Mouse (Mus musculus): ENCODE results near the gene Srl. TPM values are rescaled to one million over a fixed set of nuclear protein-coding genes. Genes with fewer than 3 reads are reported as not detected.

Srl gene
- total and polyA plus RNA-seq, 2 experiments from 2014 or later = 419 to 910 TPM

DNA sequence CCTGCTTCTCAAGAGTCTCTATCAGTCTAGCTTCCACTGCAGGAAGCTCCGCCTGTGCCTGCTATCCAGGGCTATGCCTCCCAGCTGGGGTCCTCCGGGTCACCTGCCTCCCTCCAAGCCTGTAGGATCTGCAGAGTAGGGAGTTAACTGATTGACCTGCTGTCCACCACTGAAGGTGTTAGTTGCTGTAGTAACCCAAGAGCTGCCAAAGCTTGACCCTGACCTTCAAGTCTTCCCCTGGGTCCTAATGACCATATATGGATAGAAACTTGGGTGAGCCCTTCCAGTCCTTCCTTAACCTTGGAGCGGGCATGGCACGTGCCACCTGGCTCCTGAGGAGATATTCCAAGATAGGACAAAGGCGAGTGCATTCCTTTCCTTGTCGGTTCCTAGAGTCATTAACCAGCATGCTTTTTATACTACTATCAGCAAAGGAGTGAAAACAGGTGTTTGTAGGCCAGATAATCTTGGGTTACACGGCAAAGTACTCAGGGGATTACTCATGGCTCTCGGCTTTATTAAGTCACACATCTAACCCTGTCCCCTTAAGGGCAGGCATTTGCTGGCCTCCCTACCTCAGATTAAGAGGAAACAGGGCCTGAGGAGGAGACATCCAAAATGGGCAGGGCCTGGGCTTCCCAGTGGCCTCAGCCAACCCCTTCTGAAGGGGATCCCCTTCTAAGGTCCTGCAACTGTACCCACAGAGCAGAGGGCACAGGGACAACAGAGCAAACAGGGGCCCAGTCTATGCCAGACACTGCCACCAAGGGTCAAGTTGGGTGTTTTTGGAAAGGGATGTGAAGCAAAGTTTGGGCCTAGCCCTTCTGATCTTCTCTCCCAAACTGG lies 43.6 kb downstream of the Srl start:
- TF ChIP-seq CTCF (IDR thresholded peaks at IDR 0.05; ENCODE audit: low read depth) (no peak), EP300 (IDR thresholded peaks at IDR 0.05; ENCODE audit: low read depth) (peak; percentile 63; the same call in 1 of the 2 replicates)
- DNase-seq (ENCODE audit: low spot score) = peak; percentile 61
- 32% methylated on average over 8 of the region's 8 CpGs for WGBS
- peak; percentile 53 for ATAC-seq (ENCODE audit: insufficient read depth, low read depth)
- H3K4me2 ChIP-seq (ENCODE audit: low read depth, low read length) = peak overlapping the region; percentile 2; the same call in 1 of the 2 replicates
- no peak overlapping the region for H3K4me3 ChIP-seq (ENCODE audit: low read depth, low read length)
- H3K9ac ChIP-seq (replicated peaks; ENCODE audit: low read depth, low read length) = peak overlapping the region; percentile 26; the same call in 1 of the 2 replicates
- H3K27me3 ChIP-seq (ENCODE audit: control insufficient read depth, insufficient read depth, low read length) = no peaks in the 10 kb centered on the region
- peaks cover 41% of the 10 kb centered on the region for H3K4me1 ChIP-seq (ENCODE audit: control insufficient read depth, insufficient read depth)
- peak overlapping the region; percentile 94 for H3K27ac ChIP-seq (ENCODE audit: low read depth)
- H3K36me3 ChIP-seq (replicated peaks; ENCODE audit: control insufficient read depth, insufficient read depth, low read length) = peaks cover 25% of the 10 kb centered on the region
- no peaks in the 10 kb centered on the region for H3K9me3 ChIP-seq (replicated peaks; ENCODE audit: control insufficient read depth, low read length)

DNA sequence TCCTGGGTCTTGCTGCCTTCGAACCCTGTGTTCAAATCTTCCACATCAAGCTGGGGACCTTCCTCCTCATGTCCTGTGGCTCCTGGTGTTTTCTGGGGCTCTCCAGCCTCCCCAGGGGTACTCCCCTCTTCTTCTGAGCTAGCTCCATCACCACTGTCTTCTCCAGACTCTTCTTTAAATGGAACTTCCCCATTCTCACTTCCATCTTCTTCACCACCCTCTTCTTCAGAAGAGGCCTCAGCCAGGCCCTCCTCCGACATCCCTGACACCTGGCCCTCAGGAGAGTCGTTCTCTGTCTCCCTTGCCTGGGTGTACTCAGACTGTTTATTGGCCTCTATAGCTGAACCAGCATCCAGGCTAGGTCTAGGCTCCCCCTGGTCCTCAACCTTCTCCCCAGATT lies 45.1 kb downstream of the Srl start:
- no peaks in the 10 kb centered on the region for H3K27me3 ChIP-seq (ENCODE audit: control insufficient read depth, insufficient read depth, low read length)
- peaks cover 32% of the 10 kb centered on the region for H3K4me1 ChIP-seq (ENCODE audit: control insufficient read depth, insufficient read depth)
- H3K36me3 ChIP-seq (replicated peaks; ENCODE audit: control insufficient read depth, insufficient read depth, low read length) = peaks cover 40% of the 10 kb centered on the region
- ATAC-seq (ENCODE audit: insufficient read depth, low read depth) = no peak
- TF ChIP-seq EP300 (IDR thresholded peaks at IDR 0.05; ENCODE audit: low read depth) (no peak), CTCF (IDR thresholded peaks at IDR 0.05; ENCODE audit: low read depth) (no peak)
- peak overlapping the region; percentile 94 for H3K27ac ChIP-seq (ENCODE audit: low read depth)
- no peak for DNase-seq (ENCODE audit: low spot score)
- WGBS = 85% methylated on average over 3 of the region's 3 CpGs
- H3K4me3 ChIP-seq (ENCODE audit: low read depth, low read length) = no peak overlapping the region
- no peak overlapping the region for H3K9ac ChIP-seq (replicated peaks; ENCODE audit: low read depth, low read length)
- H3K9me3 ChIP-seq (replicated peaks; ENCODE audit: control insufficient read depth, low read length) = no peaks in the 10 kb centered on the region
- H3K4me2 ChIP-seq (ENCODE audit: low read depth, low read length) = no peak overlapping the region

DNA sequence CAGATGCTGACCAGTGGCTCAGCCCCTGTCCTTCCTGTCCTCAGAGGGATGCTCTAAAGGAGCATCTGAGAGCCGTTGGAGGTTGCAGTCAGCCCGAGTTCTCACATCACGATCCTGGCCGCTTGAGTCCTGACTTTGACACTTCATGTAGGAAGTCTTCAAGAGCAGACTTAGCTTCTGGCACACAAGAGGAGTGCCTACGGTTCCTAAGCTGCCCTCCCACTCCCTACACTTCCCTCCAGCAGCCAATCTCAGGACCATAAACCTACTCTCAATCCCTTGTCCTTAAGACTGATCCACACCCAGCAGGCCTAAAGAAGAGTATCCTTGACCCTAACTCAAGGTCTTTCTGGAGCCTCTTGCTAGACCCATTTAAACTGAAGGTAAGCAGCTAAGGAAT lies 45.8 kb downstream of the Srl start:
- no peak for TF ChIP-seq CTCF (IDR thresholded peaks at IDR 0.05; ENCODE audit: low read depth)
- no peak for TF ChIP-seq EP300 (IDR thresholded peaks at IDR 0.05; ENCODE audit: low read depth)
- ATAC-seq (ENCODE audit: insufficient read depth, low read depth) (no peak), DNase-seq (ENCODE audit: low spot score) (no peak)
- 62% methylated on average over 5 of the region's 5 CpGs for WGBS
- peak overlapping the region; percentile 94; the same call in 1 of the 2 replicates for H3K27ac ChIP-seq (ENCODE audit: low read depth)
- no peaks in the 10 kb centered on the region for H3K9me3 ChIP-seq (replicated peaks; ENCODE audit: control insufficient read depth, low read length)
- H3K4me1 ChIP-seq (ENCODE audit: control insufficient read depth, insufficient read depth) = peaks cover 28% of the 10 kb centered on the region
- no peak overlapping the region for H3K4me3 ChIP-seq (ENCODE audit: low read depth, low read length)
- H3K27me3 ChIP-seq (ENCODE audit: control insufficient read depth, insufficient read depth, low read length) = no peaks in the 10 kb centered on the region
- H3K36me3 ChIP-seq (replicated peaks; ENCODE audit: control insufficient read depth, insufficient read depth, low read length) = peaks cover 43% of the 10 kb centered on the region
- no peak overlapping the region for H3K9ac ChIP-seq (replicated peaks; ENCODE audit: low read depth, low read length)
- H3K4me2 ChIP-seq (ENCODE audit: low read depth, low read length) = no peak overlapping the region

DNA sequence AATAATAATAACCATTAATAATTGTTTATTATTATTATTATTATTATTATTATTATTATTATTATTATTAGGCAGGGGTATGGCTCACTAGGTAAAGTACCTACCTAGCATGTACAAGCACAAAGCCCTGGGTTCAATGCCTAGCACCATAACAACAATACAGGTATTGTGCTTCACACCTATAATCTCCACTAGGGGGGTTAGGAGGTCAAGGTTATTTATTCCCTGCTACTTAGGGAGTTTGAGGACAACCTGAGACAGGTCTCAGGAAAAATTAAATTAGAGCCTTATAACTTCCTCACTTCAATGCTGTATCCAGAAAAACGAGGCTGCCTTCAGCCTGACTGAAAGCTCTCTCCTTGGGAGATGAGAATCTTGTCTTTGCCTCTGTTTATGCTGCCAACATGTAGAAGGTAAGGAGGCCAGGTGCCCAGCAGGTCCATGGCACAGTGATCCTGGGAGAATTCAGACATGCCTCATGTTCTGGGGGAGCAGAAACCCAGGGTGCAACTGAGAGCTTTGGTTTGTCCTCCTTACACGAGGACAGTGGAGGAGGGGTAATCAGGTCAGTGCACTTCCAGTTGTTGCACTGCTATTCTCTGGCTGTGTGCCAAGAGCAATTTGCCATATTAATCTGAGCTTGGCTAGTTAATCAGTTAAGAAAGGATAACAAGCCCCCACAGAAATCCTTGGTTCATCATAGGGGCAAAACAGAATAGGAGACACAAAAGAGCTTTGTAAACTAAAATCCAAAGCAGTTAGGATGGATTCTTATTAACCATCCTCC lies 48.6 kb downstream of the Srl start:
- H3K36me3 ChIP-seq (replicated peaks; ENCODE audit: control insufficient read depth, insufficient read depth, low read length) = peaks cover 62% of the 10 kb centered on the region
- H3K27me3 ChIP-seq (ENCODE audit: control insufficient read depth, insufficient read depth, low read length) = no peaks in the 10 kb centered on the region
- no peak overlapping the region for H3K4me3 ChIP-seq (ENCODE audit: low read depth, low read length)
- ATAC-seq (ENCODE audit: insufficient read depth, low read depth) (no peak), DNase-seq (ENCODE audit: low spot score) (no peak)
- peaks cover 8% of the 10 kb centered on the region; the same call in 1 of the 2 replicates for H3K4me1 ChIP-seq (ENCODE audit: control insufficient read depth, insufficient read depth)
- H3K4me2 ChIP-seq (ENCODE audit: low read depth, low read length) = no peak overlapping the region
- 37% methylated on average over 2 of the region's 2 CpGs for WGBS
- no peaks in the 10 kb centered on the region for H3K9me3 ChIP-seq (replicated peaks; ENCODE audit: control insufficient read depth, low read length)
- TF ChIP-seq CTCF (IDR thresholded peaks at IDR 0.05; ENCODE audit: low read depth) (no peak), EP300 (IDR thresholded peaks at IDR 0.05; ENCODE audit: low read depth) (no peak)
- H3K9ac ChIP-seq (replicated peaks; ENCODE audit: low read depth, low read length) = no peak overlapping the region
- peak overlapping the region; percentile 39; the same call in 1 of the 2 replicates for H3K27ac ChIP-seq (ENCODE audit: low read depth)

DNA sequence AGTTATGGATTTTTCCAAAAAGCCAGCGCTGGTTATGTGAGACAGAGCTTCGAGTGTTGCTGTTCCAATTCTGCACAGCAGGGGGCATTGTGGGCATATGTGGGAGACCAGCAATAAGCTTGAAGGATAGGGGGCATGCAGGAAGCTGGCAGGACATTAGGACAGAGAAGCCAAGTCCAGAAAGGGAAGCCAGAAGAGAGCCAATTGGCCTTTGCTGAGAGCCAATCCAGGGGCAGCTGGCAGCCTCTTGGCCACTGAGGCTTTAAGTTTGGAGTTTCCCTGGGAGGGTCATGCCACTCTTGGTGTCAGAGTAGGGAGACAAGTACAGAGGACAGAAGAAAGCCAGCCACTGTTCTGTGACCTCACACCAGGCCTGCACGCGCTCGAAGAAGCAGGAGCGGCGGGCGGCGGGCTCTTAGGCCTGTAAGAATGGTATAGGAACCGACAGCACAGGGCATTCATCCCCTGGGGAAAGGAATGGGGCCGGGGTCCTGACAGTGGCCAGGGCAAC lies 52.4 kb downstream of the Srl start:
- peak; percentile 94 for ATAC-seq (ENCODE audit: insufficient read depth, low read depth)
- Histone ChIP-seq H3K9me3 (replicated peaks; ENCODE audit: control insufficient read depth, low read length) (no peaks in the 10 kb centered on the region), H3K36me3 (replicated peaks; ENCODE audit: control insufficient read depth, insufficient read depth, low read length) (peaks cover 76% of the 10 kb centered on the region), H3K27ac (ENCODE audit: low read depth) (peak overlapping the region; percentile 83), H3K9ac (replicated peaks; ENCODE audit: low read depth, low read length) (no peak overlapping the region), H3K4me3 (ENCODE audit: low read depth, low read length) (no peak overlapping the region), H3K4me2 (ENCODE audit: low read depth, low read length) (no peak overlapping the region), H3K4me1 (ENCODE audit: control insufficient read depth, insufficient read depth) (no peaks in the 10 kb centered on the region), H3K27me3 (ENCODE audit: control insufficient read depth, insufficient read depth, low read length) (no peaks in the 10 kb centered on the region)
- TF ChIP-seq EP300 (IDR thresholded peaks at IDR 0.05; ENCODE audit: low read depth) = peak; percentile 71; the same call in 1 of the 2 replicates
- TF ChIP-seq CTCF (IDR thresholded peaks at IDR 0.05; ENCODE audit: low read depth) = peak; percentile 99
- peak; percentile 95 for DNase-seq (ENCODE audit: low spot score)
- WGBS = 35% methylated on average over 11 of the region's 11 CpGs

Measured in heart, postnatal 0 days (tissue).